Mouse (Mus musculus) gastrocnemius, adult 18-20 months (tissue): ENCODE data around the gene H60b. TPM values are rescaled to one million over a fixed set of nuclear protein-coding genes. Genes with fewer than 3 reads are reported as not detected.
"Not testable (repeated sequence)": the region's sequence is repeated elsewhere in the genome, so short reads cannot be mapped to it uniquely, and the experiment has no call there.

Experiments
- DNase-seq: peaks from one replicate; pipeline ENCODE4 v3.0.0; 2021; ENCODE audit warnings: low spot score
- total RNA-seq, 2 experiments: library from RNA; stranded (reverse); gene quantifications; 2 replicates each; pipeline ENCODE4 v1.2.3; 2021

Gene H60b
- total RNA-seq, 2 experiments from 2014 or later = not detected

- not testable (repeated sequence) for DNase-seq
Measured at GRCm38 (mm10) chr10:22272914-22273683, 114.7 kb downstream of the H60b start.

- no peak for DNase-seq
Measured at GRCm38 (mm10) chr10:22273684-22274305, 115.4 kb downstream of the H60b start.

- DNase-seq = no peak
Measured at GRCm38 (mm10) chr10:22274445-22275057, 116.2 kb downstream of the H60b start.

- not testable (repeated sequence) for DNase-seq
Measured at GRCm38 (mm10) chr10:22278468-22278867, 120.1 kb downstream of the H60b start.

- DNase-seq = no peak
Measured at GRCm38 (mm10) chr10:22282816-22283215, 124.4 kb downstream of the H60b start.

GRCm38 (mm10) chr10:22295676-22296075 is 137.3 kb downstream of the H60b start:
- DNase-seq = no peak

- no peak for DNase-seq
Measured at GRCm38 (mm10) chr10:22297033-22297762, 138.8 kb downstream of the H60b start.

GRCm38 (mm10) chr10:22297766-22298461 is 139.5 kb downstream of the H60b start:
- DNase-seq = peak; percentile 45

- no peak for DNase-seq
Measured at GRCm38 (mm10) chr10:22299324-22299723, 140.9 kb downstream of the H60b start.

- no peak for DNase-seq
Measured at GRCm38 (mm10) chr10:22301641-22302040, 143.3 kb downstream of the H60b start.

GRCm38 (mm10) chr10:22302344-22303057 is 144.1 kb downstream of the H60b start:
- peak; percentile 10 for DNase-seq

GRCm38 (mm10) chr10:22303736-22304135 is 145.3 kb downstream of the H60b start:
- no peak for DNase-seq

GRCm38 (mm10) chr10:22305801-22306200 is 147.4 kb downstream of the H60b start:
- DNase-seq = no peak

- no peak for DNase-seq
Measured at GRCm38 (mm10) chr10:22306452-22306851, 148.1 kb downstream of the H60b start.

GRCm38 (mm10) chr10:22308221-22308620 is 149.8 kb downstream of the H60b start:
- DNase-seq = no peak

GRCm38 (mm10) chr10:22322858-22323257 is 164.5 kb downstream of the H60b start:
- DNase-seq = no peak
